Mouse (Mus musculus) MEL-GATA-1-ER (cell line): ENCODE data around the gene Olfr202.
"Not testable (repeated sequence)": the region's sequence is repeated elsewhere in the genome, so short reads cannot be mapped to it uniquely, and the experiment has no call there.

ENCODE experiments used
- DNase-seq: peaks from one replicate; pipeline ENCODE4 v3.0.0-alpha.2; 2012; ENCODE audit warnings: low read depth; ENCODE audit errors: extremely low read depth

Gene Olfr202

GRCm38 (mm10) chr16:59286693-59287092 lies at the start of gene Olfr202:
TSS of gene Olfr202 (minus strand) at chr16:59286793.
- DNase-seq = no peak

GRCm38 (mm10) chr16:59331038-59331437 lies 44.4 kb upstream of the Olfr202 start, which contains the start of gene Olfr205:
TSS of gene Olfr205 (minus strand) at chr16:59331138.
- no peak for DNase-seq

GRCm38 (mm10) chr16:59323262-59323661 lies 36.7 kb upstream of the Olfr202 start:
- not testable (repeated sequence) for DNase-seq

- no peak for DNase-seq
These were observed 31.6 kb upstream of the Olfr202 start, which contains the start of gene Olfr204 for GRCm38 (mm10) chr16:59318148-59318547. TSS of gene Olfr204 (minus strand) at chr16:59318248.

GRCm38 (mm10) chr16:59298581-59298980 lies 12.0 kb upstream of the Olfr202 start, which contains the start of gene Olfr203:
TSS of gene Olfr203 (plus strand) at chr16:59298881.
- DNase-seq = no peak

GRCm38 (mm10) chr16:59287576-59287975 lies 983 bp upstream of the Olfr202 start:
- DNase-seq = peak; percentile 68

- DNase-seq = no peak
These were observed 3.1 kb downstream of the Olfr202 start for GRCm38 (mm10) chr16:59283476-59283875.

GRCm38 (mm10) chr16:59280542-59280941 lies 6.1 kb downstream of the Olfr202 start:
- DNase-seq = peak; percentile 50

- not testable (repeated sequence) for DNase-seq
These were observed 14.1 kb downstream of the Olfr202 start, which contains the start of gene Olfr201 for GRCm38 (mm10) chr16:59272532-59272931. TSS of gene Olfr201 (minus strand) at chr16:59272632.

GRCm38 (mm10) chr16:59269097-59269496 lies 17.5 kb downstream of the Olfr202 start:
- not testable (repeated sequence) for DNase-seq

- no peak for DNase-seq
These were observed 36.9 kb downstream of the Olfr202 start for GRCm38 (mm10) chr16:59249684-59250083.
